Mouse (Mus musculus) CD8-positive naive resting alpha-beta T cell, adult 2 months (primary cell): ENCODE data around the gene P2rx5.

Experiments used
- DNase-seq, 2 experiments: peaks; one replicate each; pipeline ENCODE4 v3.0.0; 2022; ENCODE audit warnings: low read depth in 2 of 2, low spot score in 2 of 2

The P2rx5 gene

GRCm38 (mm10) chr11:73159957-73160810 is at the start of gene P2rx5:
P2rx5 (plus strand) TSS chr11:73160421.
- no peak for DNase-seq

GRCm38 (mm10) chr11:73111414-73111813 is 48.8 kb upstream of the P2rx5 start:
- no peak for DNase-seq

- no peak for DNase-seq
Measured at GRCm38 (mm10) chr11:73126495-73126894, 33.7 kb upstream of the P2rx5 start.

- DNase-seq: peak in 1 of 2 experiments; percentile 24
Measured at GRCm38 (mm10) chr11:73131020-73131419, 29.2 kb upstream of the P2rx5 start.

- DNase-seq: no peak
Measured at GRCm38 (mm10) chr11:73132999-73133398, 27.2 kb upstream of the P2rx5 start.

- DNase-seq: no peak
Measured at GRCm38 (mm10) chr11:73134222-73134621, 26.0 kb upstream of the P2rx5 start.

GRCm38 (mm10) chr11:73136587-73136986 is 23.6 kb upstream of the P2rx5 start:
- no peak for DNase-seq

GRCm38 (mm10) chr11:73137116-73137515 is 23.1 kb upstream of the P2rx5 start:
- no peak for DNase-seq

GRCm38 (mm10) chr11:73137591-73138501 is 22.4 kb upstream of the P2rx5 start, which contains the start of gene Haspin:
Haspin (minus strand) TSS chr11:73138294.
- peak; percentile 86 to 92 for DNase-seq

GRCm38 (mm10) chr11:73144261-73144681 is 15.9 kb upstream of the P2rx5 start:
- DNase-seq: no peak

- DNase-seq: no peak
Measured at GRCm38 (mm10) chr11:73146026-73146974, 13.9 kb upstream of the P2rx5 start.

- no peak for DNase-seq
Measured at GRCm38 (mm10) chr11:73146975-73147365, 13.3 kb upstream of the P2rx5 start.

GRCm38 (mm10) chr11:73148209-73148608 is 12.0 kb upstream of the P2rx5 start:
- DNase-seq: no peak

GRCm38 (mm10) chr11:73155071-73155470 is 5.2 kb upstream of the P2rx5 start:
- DNase-seq: no peak

GRCm38 (mm10) chr11:73160811-73161200 is 585 bp downstream of the P2rx5 start:
- no peak for DNase-seq

- no peak for DNase-seq
Measured at GRCm38 (mm10) chr11:73161616-73162015, 1.4 kb downstream of the P2rx5 start.

GRCm38 (mm10) chr11:73162284-73162683 is 2.1 kb downstream of the P2rx5 start:
- DNase-seq: no peak

GRCm38 (mm10) chr11:73168071-73168470 is 7.8 kb downstream of the P2rx5 start:
- no peak for DNase-seq

GRCm38 (mm10) chr11:73168576-73168975 is 8.4 kb downstream of the P2rx5 start:
- no peak for DNase-seq

- peak; percentile 28 to 51 for DNase-seq
Measured at GRCm38 (mm10) chr11:73169231-73169630, 9.0 kb downstream of the P2rx5 start.

- no peak for DNase-seq
Measured at GRCm38 (mm10) chr11:73172186-73172585, 12.0 kb downstream of the P2rx5 start.
